Mouse (Mus musculus) CD8-positive naive resting alpha-beta T cell, adult 2 months (primary cell): Measurements from ENCODE around the gene Ceacam5.

Experiments
- DNase-seq, 2 experiments: peaks; one replicate each; pipeline ENCODE4 v3.0.0; 2022; ENCODE audit warnings: low read depth in 2 of 2, low spot score in 2 of 2

Ceacam5 gene

DNA sequence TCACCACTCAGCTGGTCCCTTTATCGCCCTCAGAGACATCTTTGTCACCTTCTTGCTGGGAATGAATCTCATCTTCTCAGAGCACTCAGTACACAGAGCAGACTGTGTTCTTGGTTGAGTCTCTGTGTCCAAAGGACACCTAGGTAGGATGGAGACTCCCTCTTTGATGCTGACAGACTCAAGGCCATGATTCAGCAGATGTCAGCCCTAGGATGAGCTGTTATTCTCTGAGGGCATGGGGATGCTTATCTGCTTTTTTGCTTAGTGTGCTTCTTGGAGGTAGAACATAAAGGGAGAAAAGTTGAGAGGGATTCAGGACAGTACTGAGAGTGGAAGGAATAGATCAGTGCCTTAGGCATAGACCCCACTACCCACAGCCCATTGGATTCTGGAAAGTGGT lies at the start of gene Ceacam5:
Ceacam5 (plus strand) TSS at position 301 of the 400 bp plus-strand sequence.
- no peak for DNase-seq
